Mouse (Mus musculus) CH12.LX (cell line): ENCODE results near the gene Orai1.

ENCODE experiments used
- CHD1 ChIP-seq: IDR thresholded peaks from 2 replicates; pipeline ENCODE4 v1.6.1; 2012; ENCODE audit warnings: low read depth, low read length, improper control_type of control experiment, inconsistent platforms
- CTCF ChIP-seq, 2 experiments: IDR thresholded peaks in 1 of 2; conservative IDR thresholded peaks in 1 of 2; 2 replicates each; pipeline ENCODE4 v1.5.1; 2011 to 2012; ENCODE audit warnings: low read depth in 2 of 2, low read length in 2 of 2, improper control_type of control experiment in 1 of 2, inconsistent platforms in 1 of 2, mild to moderate bottlenecking in 1 of 2, moderate library complexity in 1 of 2
- ELF1 ChIP-seq: IDR thresholded peaks from 2 replicates; pipeline ENCODE4 v1.6.1; 2014; ENCODE audit warnings: low read depth, mild to moderate bottlenecking, inconsistent platforms, low read length, improper control_type of control experiment
- GABPA ChIP-seq: IDR thresholded peaks from 2 replicates; pipeline ENCODE4 v1.6.1; 2012; ENCODE audit warnings: low read depth, low read length, improper control_type of control experiment, inconsistent platforms; ENCODE audit not compliant: insufficient replicate concordance
- JUND ChIP-seq: conservative IDR thresholded peaks from 2 replicates; pipeline ENCODE4 v1.6.1; 2011; ENCODE audit warnings: low read depth, low read length, improper control_type of control experiment
- MYC ChIP-seq: IDR thresholded peaks from 2 replicates; pipeline ENCODE4 v1.6.1; 2011; ENCODE audit warnings: low read depth, mild to moderate bottlenecking, improper control_type of control experiment, low read length
- POLR2A ChIP-seq: IDR thresholded peaks from 2 replicates; pipeline ENCODE4 v1.6.1; 2011; ENCODE audit warnings: low read depth, mild to moderate bottlenecking, improper control_type of control experiment, low read length
- POLR2AphosphoS2 ChIP-seq: IDR thresholded peaks from 2 replicates; pipeline ENCODE4 v1.6.1; 2011; ENCODE audit warnings: low read depth, low read length, improper control_type of control experiment
- RCOR1 ChIP-seq: conservative IDR thresholded peaks from 2 replicates; pipeline ENCODE4 v1.6.1; 2012; ENCODE audit warnings: low read depth, mild to moderate bottlenecking, inconsistent platforms, low read length, improper control_type of control experiment
- SIN3A ChIP-seq: IDR thresholded peaks from 2 replicates; pipeline ENCODE4 v1.6.1; 2012; ENCODE audit warnings: low read length, improper control_type of control experiment, inconsistent platforms
- SMC3 ChIP-seq: IDR thresholded peaks from 2 replicates; pipeline ENCODE4 v1.6.1; 2011; ENCODE audit warnings: low read depth, low read length, improper control_type of control experiment
- TBP ChIP-seq: conservative IDR thresholded peaks from 2 replicates; pipeline ENCODE4 v1.6.1; 2011; ENCODE audit warnings: low read depth, low read length, improper control_type of control experiment
- USF1 ChIP-seq: IDR thresholded peaks from 2 replicates; pipeline ENCODE4 v1.6.1; 2014; ENCODE audit warnings: low read depth, mild to moderate bottlenecking, inconsistent platforms, low read length, improper control_type of control experiment

GRCm38 (mm10) chr5:123017504-123017903 is 2.6 kb downstream of the Orai1 start:
- no peak for TF ChIP-seq ELF1
- TF ChIP-seq POLR2A: no peak
- TF ChIP-seq MYC: no peak
- no peak for TF ChIP-seq CTCF (conservative IDR thresholded peaks at IDR 0.05 in 1 of 2, IDR thresholded peaks at IDR 0.05 in 1 of 2; ENCODE audit: low read depth in 2 of 2, low read length in 2 of 2)
- no peak for TF ChIP-seq POLR2AphosphoS2
- TF ChIP-seq USF1: no peak
- no peak for TF ChIP-seq CHD1
- TF ChIP-seq RCOR1: no peak
- TF ChIP-seq TBP: no peak
- no peak for TF ChIP-seq SMC3
- TF ChIP-seq SIN3A: no peak
- TF ChIP-seq JUND: no peak
- TF ChIP-seq GABPA: no peak
